Mouse (Mus musculus) MEL (cell line): ENCODE measurements around the gene Npas4. TPM values are rescaled to one million over a fixed set of nuclear protein-coding genes. Genes with fewer than 3 reads are reported as not detected.

Experiments
- DNase-seq: peaks from one replicate; pipeline ENCODE4 v3.0.0; 2011; ENCODE audit warnings: low read depth, low spot score
- H3K27ac ChIP-seq: 2 replicates; pipeline ENCODE4 v1.5.1; 2012; ENCODE audit warnings: low read depth, mild to moderate bottlenecking, control low read depth, low read length, moderate library complexity; ENCODE audit not compliant: control insufficient read depth
- H3K27me3 ChIP-seq, 2 experiments: fragments of 150-350 bp in 1 of 2; sonication (generic) in 1 of 2; 2 replicates each; pipeline ENCODE4 v1.6.1; 2012; ENCODE audit warnings: low read length in 2 of 2, mild to moderate bottlenecking in 2 of 2, improper control_type of control experiment in 1 of 2, moderate library complexity in 1 of 2; ENCODE audit not compliant: insufficient read depth in 2 of 2, control insufficient read depth in 1 of 2
- H3K36me3 ChIP-seq, 2 experiments: 2 replicates each; pipeline ENCODE4 v1.6.1; 2012 to 2014; ENCODE audit warnings: low read length in 2 of 2, improper control_type of control experiment in 1 of 2, inconsistent platforms in 1 of 2, mild to moderate bottlenecking in 1 of 2; ENCODE audit not compliant: insufficient read depth in 2 of 2, control insufficient read depth in 1 of 2
- H3K4me1 ChIP-seq, 2 experiments: fragments of 150-350 bp in 1 of 2; sonication (generic) in 1 of 2; 2 replicates each; pipeline ENCODE4 v1.6.1; 2012; ENCODE audit warnings: low read length in 2 of 2, improper control_type of control experiment in 1 of 2, mild to moderate bottlenecking in 1 of 2; ENCODE audit not compliant: insufficient read depth in 2 of 2, control insufficient read depth in 1 of 2
- H3K4me3 ChIP-seq, 2 experiments: fragments of 150-350 bp in 1 of 2; sonication (generic) in 1 of 2; 2 replicates each; pipeline ENCODE4 v1.5.1; 2012; ENCODE audit warnings: low read depth in 2 of 2, low read length in 2 of 2, mild to moderate bottlenecking in 2 of 2, moderate library complexity in 2 of 2, control low read depth in 1 of 2, improper control_type of control experiment in 1 of 2; ENCODE audit not compliant: control insufficient read depth in 1 of 2, insufficient read depth in 1 of 2
- H3K79me2 ChIP-seq: 2 replicates; pipeline ENCODE4 v1.6.1; 2012; ENCODE audit warnings: mild to moderate bottlenecking, low read length, moderate library complexity; ENCODE audit not compliant: control insufficient read depth, poor library complexity, insufficient read depth
- H3K9ac ChIP-seq: 2 replicates; pipeline ENCODE4 v1.6.1; 2012; ENCODE audit warnings: low read depth, mild to moderate bottlenecking, control low read depth, low read length, moderate library complexity; ENCODE audit not compliant: control insufficient read depth, poor library complexity, severe bottlenecking
- H3K9me3 ChIP-seq: fragments of 150-350 bp; sonication (generic); replicated peaks from 2 replicates; pipeline ENCODE4 v1.6.1; 2012; ENCODE audit warnings: mild to moderate bottlenecking, low read length, improper control_type of control experiment, moderate library complexity; ENCODE audit not compliant: insufficient read depth
- BHLHE40 ChIP-seq: IDR thresholded peaks from 2 replicates; pipeline ENCODE4 v1.6.1; 2012; ENCODE audit warnings: low read depth, mild to moderate bottlenecking, inconsistent platforms, low read length, improper control_type of control experiment, borderline replicate concordance
- CHD1 ChIP-seq: IDR thresholded peaks from 2 replicates; pipeline ENCODE4 v1.6.1; 2012; ENCODE audit warnings: low read depth, mild to moderate bottlenecking, inconsistent platforms, low read length, improper control_type of control experiment
- CHD2 ChIP-seq: IDR thresholded peaks from 2 replicates; pipeline ENCODE4 v1.6.1; 2011; ENCODE audit warnings: low read length, improper control_type of control experiment
- CTCF ChIP-seq, 3 experiments: IDR thresholded peaks in 2 of 3; conservative IDR thresholded peaks in 1 of 3; 2 replicates each; pipeline ENCODE4 v1.5.1; 2011 to 2012; ENCODE audit warnings: low read length in 3 of 3, low read depth in 2 of 3, mild to moderate bottlenecking in 2 of 3, improper control_type of control experiment in 1 of 3, inconsistent platforms in 1 of 3, mixed read lengths in 1 of 3, moderate library complexity in 1 of 3; ENCODE audit not compliant: control insufficient read depth in 1 of 3, insufficient read depth in 1 of 3, poor library complexity in 1 of 3, severe bottlenecking in 1 of 3
- E2F4 ChIP-seq: IDR thresholded peaks from 2 replicates; pipeline ENCODE4 v1.6.1; 2011; ENCODE audit warnings: low read depth, low read length, improper control_type of control experiment, borderline replicate concordance
- ELF1 ChIP-seq: IDR thresholded peaks from 2 replicates; pipeline ENCODE4 v1.6.1; 2014; ENCODE audit warnings: low read depth, mild to moderate bottlenecking, inconsistent platforms, low read length, improper control_type of control experiment, moderate library complexity
- EP300 ChIP-seq, 2 experiments: IDR thresholded peaks; 2 replicates each; pipeline ENCODE4 v1.6.1; 2011; ENCODE audit warnings: improper control_type of control experiment in 2 of 2, low read length in 2 of 2, low read depth in 1 of 2, mild to moderate bottlenecking in 1 of 2
- ETS1 ChIP-seq: IDR thresholded peaks from 2 replicates; pipeline ENCODE4 v1.6.1; 2012; ENCODE audit warnings: low read depth, mild to moderate bottlenecking, inconsistent platforms, low read length, improper control_type of control experiment, moderate library complexity
- GABPA ChIP-seq: IDR thresholded peaks from 2 replicates; pipeline ENCODE4 v1.6.1; 2012; ENCODE audit warnings: low read depth, mild to moderate bottlenecking, inconsistent platforms, low read length, improper control_type of control experiment, moderate library complexity
- JUND ChIP-seq: IDR thresholded peaks from 2 replicates; pipeline ENCODE4 v1.6.1; 2011; ENCODE audit warnings: low read depth, mild to moderate bottlenecking, improper control_type of control experiment, low read length
- KAT2A ChIP-seq: conservative IDR thresholded peaks from 2 replicates; pipeline ENCODE4 v1.6.1; 2012; ENCODE audit warnings: low read depth, low read length, improper control_type of control experiment, inconsistent platforms
- MAX ChIP-seq: IDR thresholded peaks from 2 replicates; pipeline ENCODE4 v1.6.1; 2011; ENCODE audit warnings: low read length, improper control_type of control experiment
- MAZ ChIP-seq: IDR thresholded peaks from 2 replicates; pipeline ENCODE4 v1.6.1; 2012; ENCODE audit warnings: low read depth, mild to moderate bottlenecking, inconsistent platforms, low read length, improper control_type of control experiment
- MEF2A ChIP-seq: IDR thresholded peaks from 2 replicates; pipeline ENCODE4 v1.6.1; 2014; ENCODE audit warnings: low read depth, mild to moderate bottlenecking, inconsistent platforms, low read length, improper control_type of control experiment; ENCODE audit not compliant: poor library complexity, insufficient replicate concordance, severe bottlenecking; ENCODE audit errors: extremely low read depth
- MXI1 ChIP-seq: IDR thresholded peaks from 2 replicates; pipeline ENCODE4 v1.6.1; 2011; ENCODE audit warnings: mild to moderate bottlenecking, low read depth, low read length, improper control_type of control experiment
- MYB ChIP-seq: IDR thresholded peaks from 2 replicates; pipeline ENCODE4 v1.6.1; 2011; ENCODE audit warnings: mild to moderate bottlenecking, low read depth, low read length, improper control_type of control experiment
- NELFE ChIP-seq: IDR thresholded peaks from 2 replicates; pipeline ENCODE4 v1.6.1; 2011; ENCODE audit warnings: low read depth, low read length, improper control_type of control experiment
- NRF1 ChIP-seq: IDR thresholded peaks from 2 replicates; pipeline ENCODE4 v1.6.1; 2014; ENCODE audit warnings: low read depth, mild to moderate bottlenecking, inconsistent platforms, low read length, improper control_type of control experiment, moderate library complexity; ENCODE audit not compliant: poor library complexity, insufficient read depth, severe bottlenecking
- POLR2AphosphoS2 ChIP-seq: IDR thresholded peaks from 2 replicates; pipeline ENCODE4 v1.6.1; 2011; ENCODE audit warnings: low read length, improper control_type of control experiment
- RAD21 ChIP-seq: IDR thresholded peaks from 2 replicates; pipeline ENCODE4 v1.6.1; 2011; ENCODE audit warnings: mild to moderate bottlenecking, low read depth, low read length, improper control_type of control experiment
- RCOR1 ChIP-seq: IDR thresholded peaks from 2 replicates; pipeline ENCODE4 v1.6.1; 2012; ENCODE audit warnings: low read depth, mild to moderate bottlenecking, inconsistent platforms, low read length, improper control_type of control experiment
- SIN3A ChIP-seq: IDR thresholded peaks from 2 replicates; pipeline ENCODE4 v1.6.1; 2012; ENCODE audit warnings: low read length, improper control_type of control experiment, inconsistent platforms
- SMC3 ChIP-seq: IDR thresholded peaks from 2 replicates; pipeline ENCODE4 v1.6.1; 2011; ENCODE audit warnings: low read depth, low read length, improper control_type of control experiment
- TAL1 ChIP-seq: IDR thresholded peaks from 2 replicates; pipeline ENCODE4 v1.6.1; 2012; ENCODE audit warnings: mild to moderate bottlenecking, inconsistent platforms, low read length, moderate library complexity, mixed read lengths
- TBP ChIP-seq: IDR thresholded peaks from 2 replicates; pipeline ENCODE4 v1.8.0; 2011; ENCODE audit warnings: low read depth, low read length, improper control_type of control experiment
- UBTF ChIP-seq: IDR thresholded peaks from 2 replicates; pipeline ENCODE4 v1.6.1; 2012; ENCODE audit warnings: low read depth, mild to moderate bottlenecking, inconsistent platforms, low read length, improper control_type of control experiment, moderate library complexity, borderline replicate concordance; ENCODE audit not compliant: insufficient read depth
- USF1 ChIP-seq: IDR thresholded peaks from 2 replicates; pipeline ENCODE4 v1.6.1; 2014; ENCODE audit warnings: low read depth, mild to moderate bottlenecking, inconsistent platforms, low read length, improper control_type of control experiment, moderate library complexity
- USF2 ChIP-seq, 2 experiments: IDR thresholded peaks; 2 replicates each; pipeline ENCODE4 v1.6.1; 2011 to 2012; ENCODE audit warnings: improper control_type of control experiment in 2 of 2, low read length in 2 of 2, borderline replicate concordance in 1 of 2, inconsistent platforms in 1 of 2, low read depth in 1 of 2, mild to moderate bottlenecking in 1 of 2; ENCODE audit not compliant: insufficient read depth in 1 of 2
- ZC3H11A ChIP-seq: IDR thresholded peaks from 2 replicates; pipeline ENCODE4 v1.6.1; 2012; ENCODE audit warnings: low read depth, mild to moderate bottlenecking, inconsistent platforms, low read length, improper control_type of control experiment
- ZKSCAN1 ChIP-seq: IDR thresholded peaks from 2 replicates; pipeline ENCODE4 v1.6.1; 2012; ENCODE audit warnings: low read depth, mild to moderate bottlenecking, inconsistent platforms, low read length, improper control_type of control experiment, moderate library complexity
- ZMIZ1 ChIP-seq: IDR thresholded peaks from 2 replicates; pipeline ENCODE4 v1.6.1; 2012; ENCODE audit warnings: low read depth, mild to moderate bottlenecking, inconsistent platforms, low read length, improper control_type of control experiment, moderate library complexity
- ZNF384 ChIP-seq: IDR thresholded peaks from 2 replicates; pipeline ENCODE4 v1.6.1; 2012; ENCODE audit warnings: low read depth, mild to moderate bottlenecking, inconsistent platforms, low read length, improper control_type of control experiment
- polyA plus RNA-seq, 2 experiments: library from polyadenylated mRNA; stranded (reverse) in 1 of 2; unstranded in 1 of 2; fragments of >175 nt in 1 of 2; fragments of >200 nt in 1 of 2; gene quantifications; 2 replicates each; pipeline versions ENCODE4 v1.2.1 to v1.2.4; 2012; ENCODE audit warnings: low replicate concordance in 2 of 2, low read depth in 1 of 2; ENCODE audit not compliant: insufficient read length in 2 of 2, insufficient read depth in 1 of 2, missing spikeins in 1 of 2
- total RNA-seq: library from RNA; depleted of rRNA; stranded (reverse); fragments of 300-350 nt; gene quantifications from 2 replicates; pipeline ENCODE4 v1.2.3, GENCODE M21; 2012

Npas4 gene
- total and polyA plus RNA-seq, 3 experiments: not detected

DNA sequence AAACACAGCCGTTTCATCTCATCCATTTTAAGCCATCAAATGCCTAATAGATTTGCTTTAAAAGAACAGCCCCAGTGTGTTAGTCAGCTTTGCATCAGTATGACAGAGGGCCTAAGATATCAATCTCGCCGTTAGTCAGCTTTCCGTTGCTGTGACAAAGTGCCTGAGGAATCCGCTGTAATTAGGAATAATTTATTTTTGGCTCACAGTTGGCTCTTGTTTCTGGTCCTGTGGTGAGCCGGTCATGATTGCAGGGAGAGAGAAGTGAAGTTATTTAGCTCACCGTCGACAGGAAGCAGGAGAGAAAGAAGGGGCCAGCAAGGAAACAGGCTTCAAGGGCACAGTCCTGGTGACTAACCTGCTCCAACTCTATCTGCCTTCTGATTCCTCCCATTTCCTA lies 23.0 kb upstream of the Npas4 start:
- Histone ChIP-seq H3K9me3 (no peaks in the 10 kb centered on the region), H3K27ac (no peak overlapping the region), H3K36me3 (peaks cover 0 to 3% of the 10 kb centered on the region in 2 experiments; a peak in 1 of 4 replicates), H3K27me3 (no peaks in the 10 kb centered on the region; a peak in 1 of 4 replicates), H3K4me1 (peaks cover 0 to 5% of the 10 kb centered on the region in 2 experiments; a peak in 2 of 4 replicates), H3K4me3 (no peak overlapping the region), H3K79me2 (no peaks in the 10 kb centered on the region), H3K9ac (no peak overlapping the region)
- DNase-seq: no peak
- no peak for TF ChIP-seq ETS1
- no peak for TF ChIP-seq MEF2A
- no peak for TF ChIP-seq USF2 (IDR thresholded peaks at IDR 0.05; ENCODE audit: borderline replicate concordance in 1 of 2, insufficient read depth in 1 of 2, low read depth in 1 of 2, low read length in 2 of 2)
- no peak for TF ChIP-seq USF1
- no peak for TF ChIP-seq RCOR1
- TF ChIP-seq ZNF384: no peak
- no peak for TF ChIP-seq ZMIZ1
- TF ChIP-seq ZKSCAN1: no peak
- TF ChIP-seq TBP: no peak
- no peak for TF ChIP-seq UBTF
- TF ChIP-seq MAX: no peak
- no peak for TF ChIP-seq ELF1
- TF ChIP-seq GABPA: no peak
- TF ChIP-seq MYB: no peak
- no peak for TF ChIP-seq POLR2AphosphoS2
- TF ChIP-seq ZC3H11A: no peak
- no peak for TF ChIP-seq SIN3A
- TF ChIP-seq CHD1: no peak
- TF ChIP-seq E2F4: no peak
- no peak for TF ChIP-seq SMC3

DNA sequence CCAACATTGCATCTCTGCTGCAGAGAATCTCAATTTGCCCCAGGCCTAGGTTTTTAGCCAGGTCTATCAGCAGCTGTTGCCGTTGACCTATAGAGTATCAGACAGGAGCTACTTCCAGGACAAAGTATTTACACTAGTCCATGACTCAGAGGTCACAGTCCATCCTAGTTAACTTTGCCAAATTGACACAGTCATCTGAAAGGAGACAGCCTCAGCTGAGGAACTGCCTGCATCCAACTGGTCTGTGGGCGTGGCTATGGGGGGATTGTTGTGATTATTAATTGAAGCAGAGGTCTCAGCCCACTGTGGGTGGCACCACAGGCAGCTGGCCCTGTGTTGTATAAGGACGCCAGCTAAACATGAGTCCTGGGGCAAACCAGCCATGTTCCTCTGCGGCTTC lies 14.8 kb upstream of the Npas4 start:
- Histone ChIP-seq H3K4me3 (no peak overlapping the region), H3K36me3 (no peaks in the 10 kb centered on the region)
- TF ChIP-seq RAD21 (no peak), KAT2A (no peak), USF1 (no peak), MXI1 (no peak), CHD2 (no peak), SIN3A (no peak), POLR2AphosphoS2 (no peak), NRF1 (no peak), TAL1 (no peak), MEF2A (no peak), BHLHE40 (no peak), ELF1 (no peak), MAZ (no peak), NELFE (no peak), GABPA (no peak), ZNF384 (no peak), CHD1 (no peak), EP300 (IDR thresholded peaks at IDR 0.05; ENCODE audit: low read depth in 1 of 2, low read length in 2 of 2) (no peak), JUND (no peak), CTCF (IDR thresholded peaks at IDR 0.05 in 2 of 3, conservative IDR thresholded peaks at IDR 0.05 in 1 of 3; ENCODE audit: control insufficient read depth in 1 of 3, insufficient read depth in 1 of 3, low read depth in 2 of 3, low read length in 3 of 3, poor library complexity in 1 of 3, severe bottlenecking in 1 of 3) (no peak)
- TF ChIP-seq, all 39 proteins: peak for 0
- Histone ChIP-seq H3K9ac (no peak overlapping the region), H3K79me2 (no peaks in the 10 kb centered on the region), H3K9me3 (no peaks in the 10 kb centered on the region), H3K4me1 (no peaks in the 10 kb centered on the region), H3K27me3 (peaks cover 0 to 4% of the 10 kb centered on the region in 2 experiments; a peak in 3 of 4 replicates), H3K27ac (no peak overlapping the region)
- DNase-seq: no peak
